Mouse (Mus musculus): Measurements from ENCODE around the gene Tceal8.

DNA sequence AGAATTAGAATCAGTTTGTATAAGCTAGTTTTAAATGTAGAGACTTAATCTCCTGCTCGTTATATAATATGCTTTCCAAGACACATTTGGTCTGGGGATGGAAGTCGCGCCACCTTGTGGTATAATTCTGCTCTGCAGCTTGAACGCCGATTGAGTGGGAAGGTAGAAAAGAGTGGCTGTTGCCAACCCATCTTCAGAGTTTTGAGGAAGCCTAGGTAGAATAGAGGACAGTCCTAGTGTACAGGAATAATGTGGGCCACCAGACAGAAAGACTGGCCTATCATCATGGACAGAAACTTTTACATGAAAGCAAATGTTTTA, 44.4 kb downstream of the Tceal8 start:
- TF ChIP-seq CTCF (IDR thresholded peaks at IDR 0.05; ENCODE audit: low read depth, low read length) (0 out of 2 replicates have a peak, but pooled peaks have one; percentile 24), GATA1 (IDR thresholded peaks at IDR 0.05; ENCODE audit: borderline replicate concordance, low read length) (no peak), GATA2 (IDR thresholded peaks at IDR 0.05; ENCODE audit: borderline replicate concordance, low read depth, low read length) (no peak), TAL1 (conservative IDR thresholded peaks at IDR 0.05; ENCODE audit: low read depth, low read length) (no peak)
